Mouse (Mus musculus) left cerebral cortex, postnatal 36 days (tissue): ENCODE measurements around the gene Trim7. TPM values are rescaled to one million over a fixed set of nuclear protein-coding genes. Genes with fewer than 3 reads are reported as not detected.
"Not testable (repeated sequence)": the region's sequence is repeated elsewhere in the genome, so short reads cannot be mapped to it uniquely, and the experiment has no call there.

ENCODE experiments used
- DNase-seq, 2 experiments: peaks; one replicate each; pipeline ENCODE4 v3.0.0; 2021 to 2022; ENCODE audit warnings: low spot score in 2 of 2, mixed read lengths in 1 of 2
- intact Hi-C: fragments of 180-260 bp; cut with DNase I; formaldehyde crosslinking; loops from one replicate; pipeline ENCODE4 v1.15.1; 2025
- total RNA-seq, 2 experiments: library from RNA; stranded (reverse); gene quantifications; 2 replicates each; pipeline ENCODE4 v1.2.3; 2021

Trim7 gene
- total RNA-seq, 2 experiments from 2014 or later = 2.5 to 3.0 TPM

- no peak for DNase-seq
- intact Hi-C loops = loop anchor here (2.0 to 5.0 kb wide), 2 partner anchors 15 to 383 kb away; partner anchors contain the start of gene Zfp62
Observed at GRCm38 (mm10) chr11:48819614-48820307, 6.2 kb upstream of the Trim7 start.

- intact Hi-C loops = no loop called here
- no peak for DNase-seq
Observed at GRCm38 (mm10) chr11:48820308-48820674, 5.6 kb upstream of the Trim7 start.

- intact Hi-C loops, DNase-seq: not testable (repeated sequence)
Observed at GRCm38 (mm10) chr11:48821299-48821698, 4.6 kb upstream of the Trim7 start.

GRCm38 (mm10) chr11:48822768-48823512, 3.0 kb upstream of the Trim7 start:
- DNase-seq = no peak
- intact Hi-C loops = no loop called here

- peak; percentile 28 to 51 for DNase-seq
- intact Hi-C loops = no loop called here
Observed at GRCm38 (mm10) chr11:48823536-48823972, 2.4 kb upstream of the Trim7 start.

GRCm38 (mm10) chr11:48824311-48824830, 1.6 kb upstream of the Trim7 start:
- no peak for DNase-seq
- intact Hi-C loops = loop anchor here (1.0 kb wide), 1 partner anchor 9 kb away; no protein-coding TSS in a partner anchor

- no peak for DNase-seq
- intact Hi-C loops = no loop called here
Observed at GRCm38 (mm10) chr11:48826752-48827096, 784 bp downstream of the Trim7 start.

- DNase-seq = no peak
- intact Hi-C loops = no loop called here
Observed at GRCm38 (mm10) chr11:48827926-48828325, 2.0 kb downstream of the Trim7 start.

GRCm38 (mm10) chr11:48830279-48830678, 4.3 kb downstream of the Trim7 start:
- intact Hi-C loops = no loop called here
- DNase-seq = no peak

GRCm38 (mm10) chr11:48831273-48831672, 5.3 kb downstream of the Trim7 start:
- no peak for DNase-seq
- intact Hi-C loops = no loop called here

GRCm38 (mm10) chr11:48833078-48833730, 7.3 kb downstream of the Trim7 start:
- intact Hi-C loops = loop anchor here (1.0 kb wide), 1 partner anchor 9 kb away; no protein-coding TSS in a partner anchor
- no peak for DNase-seq

- peak; percentile 90 to 91 for DNase-seq
- intact Hi-C loops = loop anchor here (1.0 to 2.0 kb wide), 3 partner anchors 10 to 22 kb away; no protein-coding TSS in a partner anchor
Observed at GRCm38 (mm10) chr11:48833731-48834639, 8.0 kb downstream of the Trim7 start.

- no peak for DNase-seq
- intact Hi-C loops = loop anchor here (2.0 kb wide), 1 partner anchor 17 kb away; no protein-coding TSS in a partner anchor
Observed at GRCm38 (mm10) chr11:48835923-48836322, 10.0 kb downstream of the Trim7 start.

GRCm38 (mm10) chr11:48836990-48837309, 11.0 kb downstream of the Trim7 start:
- intact Hi-C loops = no loop called here
- DNase-seq = no peak

- DNase-seq = peak; percentile 60 to 66
Observed at GRCm38 (mm10) chr11:48837310-48838180, 11.6 kb downstream of the Trim7 start.

GRCm38 (mm10) chr11:48838181-48838797, 12.3 kb downstream of the Trim7 start:
- intact Hi-C loops = no loop called here

More at GRCm38 (mm10) chr11:48837310-48838180, 11.6 kb downstream of the Trim7 start:
- intact Hi-C loops = no loop called here

GRCm38 (mm10) chr11:48838879-48839680, 13.1 kb downstream of the Trim7 start:
- DNase-seq = no peak
- intact Hi-C loops = no loop called here

More at GRCm38 (mm10) chr11:48838181-48838797, 12.3 kb downstream of the Trim7 start:
- no peak for DNase-seq
